Mouse (Mus musculus) E14TG2a.4 (cell line): ENCODE data around the gene Nol9.

Experiments used
- H3K27me3 ChIP-seq: 2 replicates; pipeline ENCODE4 v1.6.1; 2014; ENCODE audit warnings: low read length, control low read depth; ENCODE audit not compliant: insufficient read depth
- H3K36me3 ChIP-seq: 2 replicates; pipeline ENCODE4 v1.6.1; 2014; ENCODE audit warnings: low read length, control low read depth; ENCODE audit not compliant: insufficient read depth
- H3K4me1 ChIP-seq: replicated peaks from 2 replicates; pipeline ENCODE4 v1.6.1; 2014; ENCODE audit warnings: low read depth, low read length, control low read depth
- H3K4me3 ChIP-seq: replicated peaks from 2 replicates; pipeline ENCODE4 v1.5.1; 2014; ENCODE audit warnings: mild to moderate bottlenecking, low read length
- H3K9me3 ChIP-seq: 2 replicates; pipeline ENCODE4 v1.6.1; 2014; ENCODE audit warnings: low read length, control low read depth
- CTCF ChIP-seq: conservative IDR thresholded peaks from 2 replicates; pipeline ENCODE4 v1.5.1; 2014; ENCODE audit warnings: low read length
- NANOG ChIP-seq: IDR thresholded peaks from 2 replicates; pipeline ENCODE4 v1.6.1; 2014; ENCODE audit warnings: borderline replicate concordance, low read length, mixed read lengths
- POU5F1 ChIP-seq: IDR thresholded peaks from 2 replicates; pipeline ENCODE4 v1.6.1; 2014; ENCODE audit warnings: low read length, borderline replicate concordance

The Nol9 gene

GRCm38 (mm10) chr4:152097911-152098799, 59.0 kb downstream of the Nol9 start:
- Histone ChIP-seq H3K27me3 (no peaks in the 10 kb centered on the region), H3K4me3 (peak overlapping the region; percentile 83), H3K36me3 (peaks cover 31% of the 10 kb centered on the region), H3K9me3 (no peaks in the 10 kb centered on the region), H3K4me1 (peaks cover 96% of the 10 kb centered on the region)
- TF ChIP-seq NANOG = no peak
- no peak for TF ChIP-seq CTCF
- no peak for TF ChIP-seq POU5F1

GRCm38 (mm10) chr4:152100541-152100940, 61.4 kb downstream of the Nol9 start:
- H3K27me3 ChIP-seq = no peaks in the 10 kb centered on the region
- TF ChIP-seq NANOG (no peak), CTCF (no peak), POU5F1 (no peak)
- H3K4me1 ChIP-seq = peaks cover 95% of the 10 kb centered on the region
- H3K9me3 ChIP-seq = no peaks in the 10 kb centered on the region
- H3K36me3 ChIP-seq = peaks cover 51% of the 10 kb centered on the region
- peak overlapping the region; percentile 45; the same call in 1 of the 2 replicates for H3K4me3 ChIP-seq

GRCm38 (mm10) chr4:152101081-152101653, 62.0 kb downstream of the Nol9 start:
- Histone ChIP-seq H3K36me3 (peaks cover 57% of the 10 kb centered on the region), H3K4me1 (peaks cover 95% of the 10 kb centered on the region)
- no peak for TF ChIP-seq NANOG
- TF ChIP-seq POU5F1 = no peak
- TF ChIP-seq CTCF = no peak

GRCm38 (mm10) chr4:152101921-152102320, 62.8 kb downstream of the Nol9 start:
- TF ChIP-seq CTCF = no peak
- TF ChIP-seq NANOG = no peak
- TF ChIP-seq POU5F1 = no peak

More at GRCm38 (mm10) chr4:152101081-152101653, 62.0 kb downstream of the Nol9 start:
- Histone ChIP-seq H3K27me3 (no peaks in the 10 kb centered on the region), H3K9me3 (no peaks in the 10 kb centered on the region), H3K4me3 (peak overlapping the region; percentile 45)

GRCm38 (mm10) chr4:152103025-152103424, 63.9 kb downstream of the Nol9 start:
- Histone ChIP-seq H3K27me3 (no peaks in the 10 kb centered on the region), H3K36me3 (peaks cover 69% of the 10 kb centered on the region), H3K9me3 (no peaks in the 10 kb centered on the region), H3K4me3 (peak overlapping the region; percentile 45; the same call in 1 of the 2 replicates), H3K4me1 (peaks cover 91% of the 10 kb centered on the region)
- TF ChIP-seq CTCF = peak; percentile 88
- TF ChIP-seq NANOG = no peak
- TF ChIP-seq POU5F1 = no peak

More at GRCm38 (mm10) chr4:152101921-152102320, 62.8 kb downstream of the Nol9 start:
- H3K27me3 ChIP-seq = no peaks in the 10 kb centered on the region
- peaks cover 65% of the 10 kb centered on the region for H3K36me3 ChIP-seq
- H3K4me3 ChIP-seq = peak overlapping the region; percentile 45
- peaks cover 94% of the 10 kb centered on the region for H3K4me1 ChIP-seq
- no peaks in the 10 kb centered on the region for H3K9me3 ChIP-seq

- Histone ChIP-seq H3K27me3 (no peaks in the 10 kb centered on the region), H3K4me1 (peaks cover 69% of the 10 kb centered on the region), H3K36me3 (peaks cover 91% of the 10 kb centered on the region), H3K4me3 (peak overlapping the region; percentile 35), H3K9me3 (no peaks in the 10 kb centered on the region)
- no peak for TF ChIP-seq NANOG
- TF ChIP-seq CTCF = 0 out of 2 replicates have a peak, but pooled peaks have one; percentile 18
These were observed 67.6 kb downstream of the Nol9 start for GRCm38 (mm10) chr4:152106746-152107145.

GRCm38 (mm10) chr4:152107493-152107892, 68.4 kb downstream of the Nol9 start:
- Histone ChIP-seq H3K4me1 (peaks cover 61% of the 10 kb centered on the region), H3K4me3 (peak overlapping the region; percentile 71)
- TF ChIP-seq CTCF = no peak
- no peak for TF ChIP-seq NANOG
- no peak for TF ChIP-seq POU5F1

GRCm38 (mm10) chr4:152107971-152108509, 68.9 kb downstream of the Nol9 start:
- Histone ChIP-seq H3K36me3 (peaks cover 90% of the 10 kb centered on the region), H3K4me1 (peaks cover 56% of the 10 kb centered on the region), H3K9me3 (no peaks in the 10 kb centered on the region), H3K27me3 (no peaks in the 10 kb centered on the region), H3K4me3 (peak overlapping the region; percentile 71)
- TF ChIP-seq NANOG = no peak
- TF ChIP-seq CTCF = no peak
- TF ChIP-seq POU5F1 = no peak

More at GRCm38 (mm10) chr4:152107493-152107892, 68.4 kb downstream of the Nol9 start:
- no peaks in the 10 kb centered on the region for H3K27me3 ChIP-seq
- no peaks in the 10 kb centered on the region for H3K9me3 ChIP-seq
- peaks cover 90% of the 10 kb centered on the region for H3K36me3 ChIP-seq
